Mouse (Mus musculus) neural tube, embryonic 13.5 days (tissue): Measurements from ENCODE around the gene Vwa5b2. TPM values are rescaled to one million over a fixed set of nuclear protein-coding genes. Genes with fewer than 3 reads are reported as not detected.

Experiments used
- ATAC-seq: fragments of 200-750 bp; cut with Nextera tagmentation; 2 replicates; pipeline ENCODE4 v1.8.0; 2017; ENCODE audit warnings: low read depth, mild to moderate bottlenecking, moderate TSS enrichment, moderate library complexity
- H3K27ac ChIP-seq: fragments of 300-500 bp; sonication (generic); replicated peaks from 2 replicates; pipeline ENCODE4 v1.5.1; 2015; ENCODE audit warnings: moderate library complexity, mild to moderate bottlenecking, inconsistent platforms
- H3K27me3 ChIP-seq: fragments of 300-500 bp; sonication (generic); 2 replicates; pipeline ENCODE4 v1.6.1; 2015; ENCODE audit warnings: mild to moderate bottlenecking, inconsistent platforms
- H3K36me3 ChIP-seq: fragments of 300-500 bp; sonication (generic); 2 replicates; pipeline ENCODE4 v1.6.1; 2015; ENCODE audit warnings: mild to moderate bottlenecking, inconsistent platforms
- H3K4me1 ChIP-seq: fragments of 300-500 bp; sonication (generic); replicated peaks from 2 replicates; pipeline ENCODE4 v1.6.1; 2015; ENCODE audit warnings: inconsistent platforms
- H3K4me2 ChIP-seq: fragments of 300-500 bp; sonication (generic); 2 replicates; pipeline ENCODE4 v1.6.1; 2015; ENCODE audit warnings: inconsistent platforms, mild to moderate bottlenecking, moderate library complexity
- H3K4me3 ChIP-seq: fragments of 300-500 bp; sonication (generic); 2 replicates; pipeline ENCODE4 v1.5.1; 2015; ENCODE audit warnings: mild to moderate bottlenecking, inconsistent platforms
- H3K9ac ChIP-seq: fragments of 300-500 bp; sonication (generic); 2 replicates; pipeline ENCODE4 v1.6.1; 2015; ENCODE audit warnings: moderate library complexity, mild to moderate bottlenecking, inconsistent platforms
- H3K9me3 ChIP-seq: fragments of 300-500 bp; sonication (generic); 2 replicates; pipeline ENCODE4 v1.6.1; 2016; ENCODE audit warnings: inconsistent platforms
- WGBS: fragments of 180-500 bp; shearing (Covaris S2); methylation state at CpG from one replicate; pipeline ENCODE4 v1.1.7; 2015; 5-methylcytosine and 5-hydroxymethylcytosine counted together
- polyA plus RNA-seq: library from polyadenylated mRNA; unstranded; fragments of >200 nt; fragmentation: Nextera tagmentation; extraction: Ambion mirVana; gene quantifications from 2 replicates; pipeline ENCODE4 v1.2.1, GENCODE M21; 2015

Vwa5b2 gene
- polyA plus RNA-seq = 23.8 and 27.0 TPM in 2 replicates

- Histone ChIP-seq H3K27me3 (peaks cover 70% of the 10 kb centered on the region), H3K9me3 (no peaks in the 10 kb centered on the region), H3K36me3 (no peaks in the 10 kb centered on the region), H3K4me3 (peak within 1 kb of the TSS; percentile 55), H3K27ac (peak within 1 kb of the TSS; percentile 67), H3K4me1 (peaks cover 28% of the 10 kb centered on the region), H3K4me2 (peak within 1 kb of the TSS; percentile 70), H3K9ac (peak within 1 kb of the TSS; percentile 79)
- under 1% methylated on average over 24 of the region's 24 CpGs for WGBS
- peak; percentile 78 for ATAC-seq
Observed at GRCm38 (mm10) chr16:20589366-20589938, at the start of gene Vwa5b2. TSS of gene Vwa5b2 (plus strand) at chr16:20589471.

GRCm38 (mm10) chr16:20539649-20540048 is 49.6 kb upstream of the Vwa5b2 start:
- Histone ChIP-seq H3K9me3 (no peaks in the 10 kb centered on the region), H3K9ac (no peak overlapping the region), H3K4me1 (peaks cover 26% of the 10 kb centered on the region), H3K4me2 (no peak overlapping the region), H3K36me3 (peaks cover 66% of the 10 kb centered on the region), H3K4me3 (no peak overlapping the region), H3K27me3 (no peaks in the 10 kb centered on the region), H3K27ac (no peak overlapping the region)
- ATAC-seq = no peak
- 84% methylated on average over 3 of the region's 3 CpGs for WGBS

- no peaks in the 10 kb centered on the region for H3K9me3 ChIP-seq
- H3K9ac ChIP-seq = no peak overlapping the region
- no peak overlapping the region for H3K4me2 ChIP-seq
- H3K4me3 ChIP-seq = no peak overlapping the region
- H3K4me1 ChIP-seq = peaks cover 26% of the 10 kb centered on the region
- no peak for ATAC-seq
- 87% methylated on average over 4 of the region's 4 CpGs for WGBS
- H3K27ac ChIP-seq = no peak overlapping the region
- peaks cover 74% of the 10 kb centered on the region for H3K36me3 ChIP-seq
- no peaks in the 10 kb centered on the region for H3K27me3 ChIP-seq
Observed at GRCm38 (mm10) chr16:20540438-20540837, 48.8 kb upstream of the Vwa5b2 start.

GRCm38 (mm10) chr16:20545696-20546095 is 43.6 kb upstream of the Vwa5b2 start:
- Histone ChIP-seq H3K27me3 (no peaks in the 10 kb centered on the region), H3K9ac (no peak overlapping the region), H3K36me3 (peaks cover 66% of the 10 kb centered on the region), H3K4me1 (peaks cover 25% of the 10 kb centered on the region), H3K9me3 (no peaks in the 10 kb centered on the region), H3K27ac (no peak overlapping the region), H3K4me2 (no peak overlapping the region), H3K4me3 (no peak overlapping the region)
- no peak for ATAC-seq
- 93% methylated on average over 10 of the region's 10 CpGs for WGBS

- Histone ChIP-seq H3K4me2 (peak overlapping the region; percentile 93), H3K9ac (peak overlapping the region; percentile 61), H3K9me3 (no peaks in the 10 kb centered on the region), H3K27me3 (no peaks in the 10 kb centered on the region), H3K4me1 (peaks cover 25% of the 10 kb centered on the region), H3K36me3 (peaks cover 65% of the 10 kb centered on the region), H3K4me3 (peak overlapping the region; percentile 93), H3K27ac (0 out of 2 replicates have a peak overlapping the region, but pooled peaks have one; percentile 2)
- no peak for ATAC-seq
- 65% methylated on average over 5 of the region's 5 CpGs for WGBS
Observed at GRCm38 (mm10) chr16:20547423-20547822, 41.8 kb upstream of the Vwa5b2 start.

- H3K36me3 ChIP-seq = peaks cover 67% of the 10 kb centered on the region
- WGBS = under 1% methylated on average over 56 of the region's 56 CpGs
- ATAC-seq = peak; percentile 99
Observed at GRCm38 (mm10) chr16:20548096-20548948, 40.9 kb upstream of the Vwa5b2 start, which contains the start of gene Abcf3. TSS of gene Abcf3 (plus strand) at chr16:20548577.

GRCm38 (mm10) chr16:20549161-20549560 is 40.1 kb upstream of the Vwa5b2 start:
- peak overlapping the region; percentile 93 for H3K4me3 ChIP-seq
- H3K9me3 ChIP-seq = no peaks in the 10 kb centered on the region
- H3K27me3 ChIP-seq = no peaks in the 10 kb centered on the region
- 42% methylated on average over 9 of the region's 9 CpGs for WGBS
- H3K4me1 ChIP-seq = peaks cover 25% of the 10 kb centered on the region
- peak overlapping the region; percentile 93 for H3K4me2 ChIP-seq
- peak overlapping the region; percentile 89 for H3K9ac ChIP-seq
- ATAC-seq = no peak
- 0 out of 2 replicates have a peak overlapping the region, but pooled peaks have one; percentile 33 for H3K27ac ChIP-seq
- peaks cover 67% of the 10 kb centered on the region for H3K36me3 ChIP-seq

More at GRCm38 (mm10) chr16:20548096-20548948, 40.9 kb upstream of the Vwa5b2 start, which contains the start of gene Abcf3:
- H3K4me2 ChIP-seq = peak within 1 kb of the TSS; percentile 93
- H3K4me1 ChIP-seq = peaks cover 25% of the 10 kb centered on the region
- peak within 1 kb of the TSS; percentile 89 for H3K9ac ChIP-seq
- H3K9me3 ChIP-seq = no peaks in the 10 kb centered on the region
- H3K4me3 ChIP-seq = peak within 1 kb of the TSS; percentile 93
- no peaks in the 10 kb centered on the region for H3K27me3 ChIP-seq
- H3K27ac ChIP-seq = peak within 1 kb of the TSS; percentile 33; the same call in 1 of the 2 replicates

- no peak for ATAC-seq
- Histone ChIP-seq H3K36me3 (peaks cover 64% of the 10 kb centered on the region), H3K4me1 (peaks cover 25% of the 10 kb centered on the region), H3K4me3 (no peak overlapping the region), H3K9me3 (no peaks in the 10 kb centered on the region), H3K27ac (no peak overlapping the region), H3K9ac (no peak overlapping the region), H3K4me2 (no peak overlapping the region), H3K27me3 (no peaks in the 10 kb centered on the region)
- WGBS = 94% methylated on average over 5 of the region's 5 CpGs
Observed at GRCm38 (mm10) chr16:20551691-20552090, 37.6 kb upstream of the Vwa5b2 start.

- Histone ChIP-seq H3K27ac (no peak overlapping the region), H3K4me3 (no peak overlapping the region), H3K9me3 (no peaks in the 10 kb centered on the region), H3K4me1 (peaks cover 19% of the 10 kb centered on the region), H3K36me3 (peaks cover 70% of the 10 kb centered on the region), H3K4me2 (no peak overlapping the region), H3K9ac (no peak overlapping the region), H3K27me3 (no peaks in the 10 kb centered on the region)
- no peak for ATAC-seq
- 97% methylated on average over 1 of the region's 1 CpGs for WGBS
Observed at GRCm38 (mm10) chr16:20552594-20552993, 36.7 kb upstream of the Vwa5b2 start.

GRCm38 (mm10) chr16:20555000-20555399 is 34.3 kb upstream of the Vwa5b2 start:
- H3K4me3 ChIP-seq = no peak overlapping the region
- H3K36me3 ChIP-seq = peaks cover 88% of the 10 kb centered on the region
- no peak overlapping the region for H3K4me2 ChIP-seq
- no peak for ATAC-seq
- H3K4me1 ChIP-seq = peaks cover 3% of the 10 kb centered on the region
- no peak overlapping the region for H3K9ac ChIP-seq
- no peaks in the 10 kb centered on the region for H3K27me3 ChIP-seq
- WGBS = 94% methylated on average over 6 of the region's 6 CpGs
- H3K27ac ChIP-seq = no peak overlapping the region
- no peaks in the 10 kb centered on the region for H3K9me3 ChIP-seq

GRCm38 (mm10) chr16:20557381-20557780 is 31.9 kb upstream of the Vwa5b2 start:
- Histone ChIP-seq H3K4me2 (no peak overlapping the region), H3K4me3 (no peak overlapping the region), H3K9ac (no peak overlapping the region), H3K36me3 (peaks cover 89% of the 10 kb centered on the region), H3K4me1 (no peaks in the 10 kb centered on the region), H3K27ac (no peak overlapping the region), H3K9me3 (no peaks in the 10 kb centered on the region), H3K27me3 (no peaks in the 10 kb centered on the region)
- WGBS = 71% methylated on average over 7 of the region's 7 CpGs
- ATAC-seq = no peak

- H3K9me3 ChIP-seq = no peaks in the 10 kb centered on the region
- no peaks in the 10 kb centered on the region for H3K27me3 ChIP-seq
- H3K4me1 ChIP-seq = no peaks in the 10 kb centered on the region
- no peak overlapping the region for H3K4me3 ChIP-seq
- H3K9ac ChIP-seq = no peak overlapping the region
- H3K36me3 ChIP-seq = peaks cover 35% of the 10 kb centered on the region
- WGBS = 52% methylated on average over 1 of the region's 1 CpGs
- no peak overlapping the region for H3K4me2 ChIP-seq
- H3K27ac ChIP-seq = no peak overlapping the region
- no peak for ATAC-seq
Observed at GRCm38 (mm10) chr16:20565075-20565474, 24.2 kb upstream of the Vwa5b2 start.
